Mouse (Mus musculus) lung, postnatal 0 days (tissue): ENCODE data around the gene Inpp5e. TPM values are rescaled to one million over a fixed set of nuclear protein-coding genes. Genes with fewer than 3 reads are reported as not detected.
"Not testable (repeated sequence)": the region's sequence is repeated elsewhere in the genome, so short reads cannot be mapped to it uniquely, and the experiment has no call there.

ENCODE experiments used
- ATAC-seq: fragments of 200-750 bp; cut with Nextera tagmentation; 2 replicates; pipeline ENCODE4 v1.8.0; 2017; ENCODE audit warnings: moderate library complexity
- DNase-seq: peaks from one replicate; pipeline ENCODE4 v3.0.0-alpha.2; 2016; ENCODE audit warnings: low spot score
- H3K27ac ChIP-seq: fragments of 300-500 bp; sonication (generic); 2 replicates; pipeline ENCODE4 v1.5.1; 2014; ENCODE audit warnings: antibody characterized with exemption, mild to moderate bottlenecking, low read length, mixed read lengths
- H3K27me3 ChIP-seq: fragments of 300-500 bp; sonication (generic); replicated peaks from 2 replicates; pipeline ENCODE4 v1.6.1; 2014; ENCODE audit warnings: low read length, mixed read lengths; ENCODE audit not compliant: insufficient read depth
- H3K36me3 ChIP-seq: fragments of 300-500 bp; sonication (generic); 2 replicates; pipeline ENCODE4 v1.6.1; 2014; ENCODE audit warnings: low read length, mixed read lengths; ENCODE audit not compliant: insufficient read depth
- H3K4me1 ChIP-seq: fragments of 300-500 bp; sonication (generic); 2 replicates; pipeline ENCODE4 v1.6.1; 2014; ENCODE audit warnings: antibody characterized with exemption, low read depth, low read length, mixed read lengths; ENCODE audit not compliant: insufficient read depth
- H3K4me2 ChIP-seq: fragments of 300-500 bp; sonication (generic); replicated peaks from 2 replicates; pipeline ENCODE4 v1.6.1; 2014; ENCODE audit warnings: low read depth, mild to moderate bottlenecking, low read length, moderate library complexity, mixed read lengths
- H3K4me3 ChIP-seq: fragments of 300-500 bp; sonication (generic); 2 replicates; pipeline ENCODE4 v1.5.1; 2014; ENCODE audit warnings: low read depth, low read length
- H3K9ac ChIP-seq: fragments of 300-500 bp; sonication (generic); replicated peaks from 2 replicates; pipeline ENCODE4 v1.6.1; 2014; ENCODE audit warnings: low read depth, mild to moderate bottlenecking
- H3K9me3 ChIP-seq: fragments of 300-500 bp; sonication (generic); 2 replicates; pipeline ENCODE4 v1.6.1; 2016; ENCODE audit warnings: low read length, mixed read lengths
- CTCF ChIP-seq: IDR thresholded peaks from 2 replicates; pipeline ENCODE4 v1.5.1; 2016; ENCODE audit warnings: antibody characterized with exemption, mild to moderate bottlenecking
- EP300 ChIP-seq: IDR thresholded peaks from 2 replicates; pipeline ENCODE4 v1.6.1; 2016; ENCODE audit warnings: antibody characterized with exemption, mild to moderate bottlenecking, control low read depth
- WGBS: fragments of 180-500 bp; shearing (Covaris S2); extraction: QIAGEN DNeasy Blood & Tissue Kit; methylation state at CpG from one replicate; pipeline ENCODE4 v1.1.7; 2014; 5-methylcytosine and 5-hydroxymethylcytosine counted together
- polyA plus RNA-seq: library from polyadenylated mRNA; unstranded; fragments of >200 nt; fragmentation: Nextera tagmentation; extraction: Ambion mirVana; gene quantifications from 2 replicates; pipeline ENCODE4 v1.2.1, GENCODE M21; 2015

The Inpp5e gene
- polyA plus RNA-seq, 1 experiment from 2014 or later = 11.2 TPM

DNA sequence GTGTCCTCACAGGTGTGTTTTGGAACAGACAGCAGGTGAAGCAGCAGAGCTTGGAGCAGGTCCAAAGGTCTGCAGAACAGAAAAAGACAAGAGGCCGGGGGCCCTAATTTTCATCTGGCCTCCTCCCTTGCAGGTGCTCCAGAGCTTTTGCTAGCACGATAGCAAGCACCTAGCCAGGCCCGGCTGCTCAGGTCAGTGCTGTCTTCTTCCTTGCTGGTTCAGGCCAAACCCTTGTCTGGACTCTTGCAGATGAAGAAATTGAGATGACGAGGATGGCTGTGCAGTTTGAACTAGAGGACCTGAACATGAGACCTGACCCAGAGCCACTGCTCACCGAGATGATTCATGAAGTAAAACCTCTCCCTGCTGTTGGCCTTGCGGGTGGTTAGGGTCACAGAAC lies 17.4 kb downstream of the Inpp5e start:
- Histone ChIP-seq H3K4me2 (no peak overlapping the region), H3K4me1 (peaks cover 5% of the 10 kb centered on the region; the same call in 1 of the 2 replicates), H3K9ac (no peak overlapping the region), H3K9me3 (no peaks in the 10 kb centered on the region), H3K4me3 (no peak overlapping the region), H3K27ac (no peak overlapping the region), H3K36me3 (peaks cover 38% of the 10 kb centered on the region), H3K27me3 (no peaks in the 10 kb centered on the region)
- WGBS = 89% methylated on average over 6 of the region's 6 CpGs
- ATAC-seq (no peak), DNase-seq (no peak)
- TF ChIP-seq CTCF = no peak
- no peak for TF ChIP-seq EP300

DNA sequence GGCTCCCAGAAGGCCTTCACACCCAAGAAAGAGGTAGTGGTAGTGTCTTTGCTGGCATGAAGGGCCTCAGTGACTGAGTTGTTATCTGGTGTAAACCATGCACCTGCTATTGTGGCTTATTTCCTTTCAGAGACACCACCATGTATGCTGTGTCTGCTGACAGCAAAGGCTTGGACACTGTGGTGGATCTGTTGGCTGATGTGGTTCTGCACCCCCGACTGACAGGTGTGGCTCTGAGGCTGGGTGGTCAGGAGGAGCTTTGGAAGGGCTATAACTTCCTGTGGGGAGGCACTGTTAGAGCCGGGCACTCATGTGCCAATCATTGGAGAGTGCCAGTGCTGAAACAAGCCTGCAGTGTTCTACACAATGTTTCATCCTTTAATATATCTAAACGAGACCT lies 18.0 kb downstream of the Inpp5e start:
- Histone ChIP-seq H3K27me3 (no peaks in the 10 kb centered on the region), H3K36me3 (peaks cover 35% of the 10 kb centered on the region), H3K9me3 (no peaks in the 10 kb centered on the region), H3K4me1 (peaks cover 5% of the 10 kb centered on the region; the same call in 1 of the 2 replicates), H3K9ac (no peak overlapping the region), H3K27ac (no peak overlapping the region), H3K4me2 (no peak overlapping the region), H3K4me3 (no peak overlapping the region)
- no peak for DNase-seq
- TF ChIP-seq CTCF = no peak
- no peak for TF ChIP-seq EP300
- 87% methylated on average over 3 of the region's 3 CpGs for WGBS
- ATAC-seq = no peak

GRCm38 (mm10) chr2:26389154-26389690 lies 19.8 kb downstream of the Inpp5e start, which contains the start of the genes Entr1 and Pmpca:
TSS of gene Entr1 (minus strand) at chr2:26389316.
TSS of gene Pmpca (plus strand) at chr2:26389339.
- Histone ChIP-seq H3K36me3 (peaks cover 34% of the 10 kb centered on the region), H3K9me3 (no peaks in the 10 kb centered on the region), H3K27ac (peak within 1 kb of the TSS; percentile 74), H3K4me2 (peak within 1 kb of the TSS; percentile 96), H3K4me1 (peaks cover 5% of the 10 kb centered on the region; the same call in 1 of the 2 replicates), H3K27me3 (no peaks in the 10 kb centered on the region), H3K9ac (peak within 1 kb of the TSS; percentile 74), H3K4me3 (peak within 1 kb of the TSS; percentile 99)
- DNase-seq (peak; percentile 91), ATAC-seq (peak; percentile 94)
- under 1% methylated on average over 42 of the region's 60 CpGs for WGBS
- TF ChIP-seq EP300 (no peak), CTCF (no peak)

GRCm38 (mm10) chr2:26388682-26389153 lies 20.3 kb downstream of the Inpp5e start:
- peak overlapping the region; percentile 99 for H3K4me3 ChIP-seq
- H3K27ac ChIP-seq = peak overlapping the region; percentile 74
- WGBS = under 1% methylated on average over 41 of the region's 45 CpGs
- peak overlapping the region; percentile 74 for H3K9ac ChIP-seq
- TF ChIP-seq EP300 (no peak), CTCF (no peak)
- no peaks in the 10 kb centered on the region for H3K27me3 ChIP-seq
- peaks cover 36% of the 10 kb centered on the region for H3K36me3 ChIP-seq
- H3K4me2 ChIP-seq = peak overlapping the region; percentile 96
- ATAC-seq = peak; percentile 61
- H3K9me3 ChIP-seq = no peaks in the 10 kb centered on the region
- peak; percentile 12 for DNase-seq
- peaks cover 5% of the 10 kb centered on the region; the same call in 1 of the 2 replicates for H3K4me1 ChIP-seq

DNA sequence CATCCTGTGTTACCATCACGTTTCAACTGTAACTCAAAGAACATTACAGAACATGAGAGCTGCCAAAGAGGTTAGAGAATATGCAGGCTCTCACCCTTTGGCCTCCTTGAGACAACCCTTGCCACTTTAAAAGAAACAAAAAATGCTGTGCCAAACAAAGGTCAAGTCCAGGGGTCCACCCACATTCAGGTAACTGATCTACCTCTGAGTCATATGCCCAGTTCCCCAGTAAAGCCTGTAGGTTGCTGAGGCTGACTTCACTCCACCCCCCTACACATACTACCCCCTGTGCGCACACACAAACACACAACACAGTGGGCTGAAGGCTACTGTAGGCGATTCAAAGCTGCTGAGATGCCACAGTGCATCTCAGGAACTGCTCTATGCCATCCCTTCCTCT lies 21.3 kb downstream of the Inpp5e start:
- no peak overlapping the region for H3K4me2 ChIP-seq
- no peak overlapping the region for H3K4me3 ChIP-seq
- ATAC-seq = no peak
- H3K27ac ChIP-seq = no peak overlapping the region
- no peaks in the 10 kb centered on the region for H3K9me3 ChIP-seq
- 83% methylated on average over 3 of the region's 3 CpGs for WGBS
- peaks cover 5% of the 10 kb centered on the region; the same call in 1 of the 2 replicates for H3K4me1 ChIP-seq
- no peak for DNase-seq
- H3K36me3 ChIP-seq = peaks cover 32% of the 10 kb centered on the region
- H3K27me3 ChIP-seq = no peaks in the 10 kb centered on the region
- TF ChIP-seq CTCF (no peak), EP300 (no peak)
- 0 out of 2 replicates have a peak overlapping the region, but pooled peaks have one; percentile 74 for H3K9ac ChIP-seq

GRCm38 (mm10) chr2:26380871-26381270 lies 28.1 kb downstream of the Inpp5e start:
- not testable (repeated sequence) for H3K27ac ChIP-seq, H3K4me1 ChIP-seq, H3K9me3 ChIP-seq, H3K9ac ChIP-seq, H3K27me3 ChIP-seq, ATAC-seq, DNase-seq
- H3K4me3 ChIP-seq = peak overlapping the region; percentile 55
- peak overlapping the region; percentile 92 for H3K4me2 ChIP-seq
- H3K36me3 ChIP-seq = peaks cover 22% of the 10 kb centered on the region
- WGBS = 31% methylated on average over 6 of the region's 6 CpGs
